Mouse (Mus musculus): ENCODE measurements around the gene Lrrc4.

- TF ChIP-seq CTCF (IDR thresholded peaks at IDR 0.05) (no peak), EP300 (IDR thresholded peaks at IDR 0.05) (no peak)
Measured at GRCm38 (mm10) chr6:28813057-28813456, 18.5 kb downstream of the Lrrc4 start.
